Mouse (Mus musculus): ENCODE results near the gene Gm19402. TPM values are rescaled to one million over a fixed set of nuclear protein-coding genes. Genes with fewer than 3 reads are reported as not detected.

Gm19402 gene
- polyA plus RNA-seq, 1 experiment from 2014 or later = not detected

GRCm38 (mm10) chr10:77645571-77645970 lies 45.0 kb downstream of the Gm19402 start:
- Histone ChIP-seq H3K9me3 (ENCODE audit: control insufficient read depth, low read length) (no peaks in the 10 kb centered on the region), H3K4me3 (ENCODE audit: control insufficient read depth in 1 of 2, insufficient read depth in 1 of 2, low read depth in 1 of 2, low read length in 2 of 2) (no peak overlapping the region), H3K27ac (replicated peaks in 1 of 2; ENCODE audit: control insufficient read depth in 1 of 2, insufficient read depth in 1 of 2, low read depth in 2 of 2, low read length in 2 of 2) (no peak overlapping the region), H3K4me1 (ENCODE audit: control insufficient read depth in 2 of 2, insufficient read depth in 2 of 2, low read length in 2 of 2) (peaks cover 5 to 9% of the 10 kb centered on the region in 2 experiments; a peak in 2 of 4 replicates), H3K36me3 (ENCODE audit: control insufficient read depth, insufficient read depth, low read length) (peaks cover 64% of the 10 kb centered on the region), H3K9ac (ENCODE audit: low read length) (no peak overlapping the region), H3K4me2 (ENCODE audit: low read length) (no peak overlapping the region), H3K27me3 (ENCODE audit: control insufficient read depth, insufficient read depth, low read length) (no peaks in the 10 kb centered on the region)
- ATAC-seq (ENCODE audit: insufficient number of reproducible peaks, insufficient read depth, low FRiP score, low read depth) = no peak
- 78% methylated on average over 5 of the region's 5 CpGs for WGBS

- H3K9me3 ChIP-seq (ENCODE audit: control insufficient read depth, low read length) = no peaks in the 10 kb centered on the region
- peaks cover 14 to 20% of the 10 kb centered on the region in 2 experiments for H3K4me1 ChIP-seq (ENCODE audit: control insufficient read depth in 2 of 2, insufficient read depth in 2 of 2, low read length in 2 of 2)
- no peak overlapping the region for H3K9ac ChIP-seq (ENCODE audit: low read length)
- no peak for ATAC-seq (ENCODE audit: insufficient number of reproducible peaks, insufficient read depth, low FRiP score, low read depth)
- H3K4me3 ChIP-seq (ENCODE audit: control insufficient read depth in 1 of 2, insufficient read depth in 1 of 2, low read depth in 1 of 2, low read length in 2 of 2) = no peak overlapping the region
- H3K27ac ChIP-seq (replicated peaks in 1 of 2; ENCODE audit: control insufficient read depth in 1 of 2, insufficient read depth in 1 of 2, low read depth in 2 of 2, low read length in 2 of 2) = no peak overlapping the region
- peaks cover 75% of the 10 kb centered on the region for H3K36me3 ChIP-seq (ENCODE audit: control insufficient read depth, insufficient read depth, low read length)
- WGBS = 60% methylated on average over 7 of the region's 7 CpGs
- no peak overlapping the region for H3K4me2 ChIP-seq (ENCODE audit: low read length)
- no peaks in the 10 kb centered on the region for H3K27me3 ChIP-seq (ENCODE audit: control insufficient read depth, insufficient read depth, low read length)
These were observed 47.4 kb downstream of the Gm19402 start for GRCm38 (mm10) chr10:77643160-77643559.

MicroRNA genes within 50 kb of the gene (microRNA counts, 519-probe panel; counts per million panel counts)
- 322 counts per million, percentile 70 among the panel's probes with 10 or more counts for microRNA mmu-miR-1930

Small RNAs within 50 kb of the gene (microRNA-seq; reads per million reads assigned to microRNA genes)
- 11.7 reads per million, percentile 24 among the genes with 10 or more reads in this experiment for gene Mir1930

Other genes starting within 250 kb of the Gm19402 start
- 23.0 TPM in 2 replicates for gene Fam207a, start 175.0 kb downstream of the Gm19402 start, polyA plus RNA-seq (2014; fragmentation: Nextera tagmentation; extraction: Ambion mirVana)
- 1.5 and 2.4 TPM in 2 replicates for gene Itgb2, start 160.5 kb downstream of the Gm19402 start, polyA plus RNA-seq (2014; fragmentation: Nextera tagmentation; extraction: Ambion mirVana)
- 128 and 133 TPM in 2 replicates for gene Pttg1ip, start 109.0 kb downstream of the Gm19402 start, polyA plus RNA-seq (2014; fragmentation: Nextera tagmentation; extraction: Ambion mirVana)
- gene Sumo3, start 84.7 kb downstream of the Gm19402 start, polyA plus RNA-seq (2014; fragmentation: Nextera tagmentation; extraction: Ambion mirVana) = 144 and 156 TPM in 2 replicates
- gene Gm49325, start 84.6 kb downstream of the Gm19402 start, polyA plus RNA-seq (2014; fragmentation: Nextera tagmentation; extraction: Ambion mirVana) = 2.9 TPM in 1 of 2 replicates, not detected in the other
- gene Ube2g2, start 68.5 kb downstream of the Gm19402 start, polyA plus RNA-seq (2014; fragmentation: Nextera tagmentation; extraction: Ambion mirVana) = 50.4 and 53.0 TPM in 2 replicates
- gene Tspear, start 4.2 kb downstream of the Gm19402 start, polyA plus RNA-seq (2014; fragmentation: Nextera tagmentation; extraction: Ambion mirVana) = 0.09 TPM in 1 of 2 replicates, not detected in the other
- gene Gm9508, start 6.5 kb upstream of the Gm19402 start, polyA plus RNA-seq (2014; fragmentation: Nextera tagmentation; extraction: Ambion mirVana) = not detected in 2 replicates
- gene Gm10272, start 15.9 kb upstream of the Gm19402 start, polyA plus RNA-seq (2014; fragmentation: Nextera tagmentation; extraction: Ambion mirVana) = not detected in 2 replicates
- not detected in 2 replicates for gene Gm10024, start 20.7 kb upstream of the Gm19402 start, polyA plus RNA-seq (2014; fragmentation: Nextera tagmentation; extraction: Ambion mirVana)
- gene Gm10142, start 25.1 kb upstream of the Gm19402 start, polyA plus RNA-seq (2014; fragmentation: Nextera tagmentation; extraction: Ambion mirVana) = not detected in 2 replicates
- gene Krtap12-1, start 29.8 kb upstream of the Gm19402 start, polyA plus RNA-seq (2014; fragmentation: Nextera tagmentation; extraction: Ambion mirVana) = not detected in 2 replicates
- not detected in 2 replicates for gene Gm10100, start 35.7 kb upstream of the Gm19402 start, polyA plus RNA-seq (2014; fragmentation: Nextera tagmentation; extraction: Ambion mirVana)
- gene Gm18596, start 51.9 kb upstream of the Gm19402 start, polyA plus RNA-seq (2014; fragmentation: Nextera tagmentation; extraction: Ambion mirVana) = not detected in 2 replicates
- not detected in 2 replicates for gene Gm9736, start 60.6 kb upstream of the Gm19402 start, polyA plus RNA-seq (2014; fragmentation: Nextera tagmentation; extraction: Ambion mirVana)
- gene Gm3233, start 68.9 kb upstream of the Gm19402 start, polyA plus RNA-seq (2014; fragmentation: Nextera tagmentation; extraction: Ambion mirVana) = not detected in 2 replicates
- not detected in 2 replicates for gene Gm3238, start 80.6 kb upstream of the Gm19402 start, polyA plus RNA-seq (2014; fragmentation: Nextera tagmentation; extraction: Ambion mirVana)
- gene Gm7138, start 86.2 kb upstream of the Gm19402 start, polyA plus RNA-seq (2014; fragmentation: Nextera tagmentation; extraction: Ambion mirVana) = not detected in 2 replicates
- gene Gm3250, start 91.8 kb upstream of the Gm19402 start, polyA plus RNA-seq (2014; fragmentation: Nextera tagmentation; extraction: Ambion mirVana) = not detected in 2 replicates
- gene Gm7137, start 97.4 kb upstream of the Gm19402 start, polyA plus RNA-seq (2014; fragmentation: Nextera tagmentation; extraction: Ambion mirVana) = not detected in 2 replicates
- not detected in 2 replicates for gene Gm9639, start 104.3 kb upstream of the Gm19402 start, polyA plus RNA-seq (2014; fragmentation: Nextera tagmentation; extraction: Ambion mirVana)
- gene Gm19668, start 108.4 kb upstream of the Gm19402 start, polyA plus RNA-seq (2014; fragmentation: Nextera tagmentation; extraction: Ambion mirVana) = not detected in 2 replicates
- not detected in 2 replicates for gene Gm9507, start 121.1 kb upstream of the Gm19402 start, polyA plus RNA-seq (2014; fragmentation: Nextera tagmentation; extraction: Ambion mirVana)
- not detected in 2 replicates for gene Gm2696, start 123.9 kb upstream of the Gm19402 start, polyA plus RNA-seq (2014; fragmentation: Nextera tagmentation; extraction: Ambion mirVana)
- gene Krtap10-4, start 136.3 kb upstream of the Gm19402 start, polyA plus RNA-seq (2014; fragmentation: Nextera tagmentation; extraction: Ambion mirVana) = not detected in 2 replicates
- gene Krtap10-10, start 145.2 kb upstream of the Gm19402 start, polyA plus RNA-seq (2014; fragmentation: Nextera tagmentation; extraction: Ambion mirVana) = not detected in 2 replicates
- gene Gm36176, start 156.0 kb upstream of the Gm19402 start, polyA plus RNA-seq (2014; fragmentation: Nextera tagmentation; extraction: Ambion mirVana) = not detected in 2 replicates
- not detected in 2 replicates for gene Gm10318, start 162.1 kb upstream of the Gm19402 start, polyA plus RNA-seq (2014; fragmentation: Nextera tagmentation; extraction: Ambion mirVana)
- gene Gm3285, start 171.2 kb upstream of the Gm19402 start, polyA plus RNA-seq (2014; fragmentation: Nextera tagmentation; extraction: Ambion mirVana) = not detected in 2 replicates
- 1.2 and 1.3 TPM in 2 replicates for gene Lrrc3, start 211.8 kb upstream of the Gm19402 start, polyA plus RNA-seq (2014; fragmentation: Nextera tagmentation; extraction: Ambion mirVana)